Comparison of ENCODE assay signal across 24 mouse cellular contexts in genomic region chr15:56294910-56295438, GRCm38 (mm10).
DNase-seq lines count a peak whose midpoint lies in the region; ATAC-seq and TF ChIP-seq lines count a peak whose summit lies in the region.
"Had no signal": no experiment of that assay in that cellular context is flagged by ENCODE, and none has a peak within 500 bp of the region (broad histone marks: within the 10 kb centered on the region; RNA-seq: fewer than 3 reads in every experiment).

No protein-coding gene starts in this region.

- H3K4me3 ChIP-seq in limb, embryonic 11.5 days (ENCODE audit: low read depth, low read length), result no peak overlapping the region
- H3K4me3 ChIP-seq in limb, embryonic 10.5 days, result no peak overlapping the region
- H3K4me3 ChIP-seq in embryonic facial prominence, embryonic 13.5 days, result no peak overlapping the region
- no peak overlapping the region for H3K4me3 ChIP-seq in limb, embryonic 13.5 days
- H3K4me3 ChIP-seq in forebrain, postnatal 0 days (ENCODE audit: low read depth, low read length), result no peak overlapping the region
- no peak overlapping the region for H3K4me3 ChIP-seq in midbrain, embryonic 15.5 days
- H3K4me3 ChIP-seq: hindbrain, embryonic 12.5 days; left cerebral cortex, adult 2 months; liver, embryonic 13.5 days; megakaryocyte, embryonic 14.5 days; neural tube, embryonic 15.5 days had no signal

- no peak for DNase-seq in limb, embryonic 11.5 days (ENCODE audit: low spot score)
- DNase-seq in limb, embryonic 10.5 days (ENCODE audit: low spot score), result no peak
- no peak for DNase-seq in forebrain, postnatal 0 days
- DNase-seq in right cerebral cortex, postnatal 25 days, result no peak
- DNase-seq: adrenal gland, postnatal 14 days; cerebellum, adult 2 months; cerebellum, postnatal 36 days; heart, adult 11 months; kidney, adult 2 months; liver, embryonic 13.5 days; lung, adult 2 months; right cerebral cortex, adult 18-20 months; thymus, adult 18-20 months; thymus, postnatal 4 days had no signal

- H3K4me1 ChIP-seq in limb, embryonic 11.5 days (ENCODE audit: control insufficient read depth, insufficient read depth, low read length), result no peaks in the 10 kb centered on the region
- H3K4me1 ChIP-seq in limb, embryonic 10.5 days, result no peaks in the 10 kb centered on the region
- H3K4me1 ChIP-seq in embryonic facial prominence, embryonic 13.5 days, result peaks cover 12% of the 10 kb centered on the region
- peaks cover 9% of the 10 kb centered on the region; the same call in 1 of the 2 replicates for H3K4me1 ChIP-seq in limb, embryonic 13.5 days
- no peaks in the 10 kb centered on the region for H3K4me1 ChIP-seq in forebrain, postnatal 0 days (ENCODE audit: insufficient read depth)
- no peaks in the 10 kb centered on the region for H3K4me1 ChIP-seq in midbrain, embryonic 15.5 days
- H3K4me1 ChIP-seq: hindbrain, embryonic 12.5 days; liver, embryonic 13.5 days; megakaryocyte, embryonic 14.5 days; neural tube, embryonic 15.5 days had no signal

- no peaks in the 10 kb centered on the region for H3K36me3 ChIP-seq in limb, embryonic 11.5 days (ENCODE audit: control insufficient read depth, insufficient read depth, low read length)
- H3K36me3 ChIP-seq in limb, embryonic 10.5 days, result no peaks in the 10 kb centered on the region
- no peaks in the 10 kb centered on the region for H3K36me3 ChIP-seq in embryonic facial prominence, embryonic 13.5 days
- no peaks in the 10 kb centered on the region for H3K36me3 ChIP-seq in limb, embryonic 13.5 days
- no peaks in the 10 kb centered on the region for H3K36me3 ChIP-seq in forebrain, postnatal 0 days (ENCODE audit: insufficient read depth)
- H3K36me3 ChIP-seq in midbrain, embryonic 15.5 days (replicated peaks), result no peaks in the 10 kb centered on the region
- H3K36me3 ChIP-seq: hindbrain, embryonic 12.5 days; liver, embryonic 13.5 days; neural tube, embryonic 15.5 days had no signal

- 0 out of 2 replicates have a peak, but pooled peaks have one; percentile 47 for ATAC-seq in limb, embryonic 11.5 days (ENCODE audit: insufficient number of reproducible peaks, low FRiP score, low TSS enrichment, low read depth)
- peak; percentile 37; the same call in 1 of the 2 replicates for ATAC-seq in embryonic facial prominence, embryonic 13.5 days (ENCODE audit: insufficient number of reproducible peaks, insufficient read depth, low FRiP score, low TSS enrichment, low read depth)
- ATAC-seq in limb, embryonic 13.5 days (ENCODE audit: low FRiP score, low read depth), result peak; percentile 89
- ATAC-seq in forebrain, postnatal 0 days, result no peak
- no peak for ATAC-seq in midbrain, embryonic 15.5 days (replicated peaks)
- ATAC-seq: inflammation-experienced regulatory T-cells, adult 6 months had no signal

- no peak for TF ChIP-seq CTCF in forebrain, postnatal 0 days (IDR thresholded peaks at IDR 0.05; ENCODE audit: low read depth)

- no peaks in the 10 kb centered on the region for H3K9me3 ChIP-seq in limb, embryonic 11.5 days (ENCODE audit: control insufficient read depth, low read length)
- no peaks in the 10 kb centered on the region for H3K9me3 ChIP-seq in limb, embryonic 10.5 days (replicated peaks)
- no peaks in the 10 kb centered on the region for H3K9me3 ChIP-seq in embryonic facial prominence, embryonic 13.5 days
- no peaks in the 10 kb centered on the region for H3K9me3 ChIP-seq in limb, embryonic 13.5 days
- H3K9me3 ChIP-seq in forebrain, postnatal 0 days (ENCODE audit: low read length), result no peaks in the 10 kb centered on the region
- no peaks in the 10 kb centered on the region for H3K9me3 ChIP-seq in midbrain, embryonic 15.5 days
- H3K9me3 ChIP-seq: hindbrain, embryonic 12.5 days; liver, embryonic 13.5 days; megakaryocyte, embryonic 14.5 days; neural tube, embryonic 15.5 days had no signal

- WGBS in limb, embryonic 11.5 days, result 41% methylated on average over 3 of the region's 3 CpGs
- 63% methylated on average over 3 of the region's 3 CpGs for WGBS in limb, embryonic 10.5 days
- WGBS in embryonic facial prominence, embryonic 13.5 days, result 29% methylated on average over 3 of the region's 3 CpGs
- WGBS in limb, embryonic 13.5 days, result 36% methylated on average over 3 of the region's 3 CpGs
- WGBS in forebrain, postnatal 0 days, result 84% methylated on average over 3 of the region's 3 CpGs
- WGBS in midbrain, embryonic 15.5 days, result 87% methylated on average over 3 of the region's 3 CpGs

- H3K27ac ChIP-seq in limb, embryonic 11.5 days (replicated peaks; ENCODE audit: low read depth, low read length), result no peak overlapping the region
- H3K27ac ChIP-seq in limb, embryonic 10.5 days, result no peak overlapping the region
- H3K27ac ChIP-seq in embryonic facial prominence, embryonic 13.5 days, result peak overlapping the region; percentile 48; the same call in 1 of the 2 replicates
- H3K27ac ChIP-seq in limb, embryonic 13.5 days, result no peak overlapping the region
- H3K27ac ChIP-seq in forebrain, postnatal 0 days (ENCODE audit: low read depth, low read length), result no peak overlapping the region
- H3K27ac ChIP-seq in midbrain, embryonic 15.5 days, result no peak overlapping the region
- H3K27ac ChIP-seq: hindbrain, embryonic 12.5 days; kidney, postnatal 0 days; left cerebral cortex, adult 2 months; liver, embryonic 13.5 days; neural tube, embryonic 15.5 days had no signal

- no peaks in the 10 kb centered on the region for H3K27me3 ChIP-seq in limb, embryonic 11.5 days (ENCODE audit: control insufficient read depth, insufficient read depth, low read length)
- H3K27me3 ChIP-seq in limb, embryonic 10.5 days (ENCODE audit: low read depth, poor library complexity, severe bottlenecking), result no peaks in the 10 kb centered on the region
- H3K27me3 ChIP-seq in embryonic facial prominence, embryonic 13.5 days, result no peaks in the 10 kb centered on the region
- no peaks in the 10 kb centered on the region for H3K27me3 ChIP-seq in limb, embryonic 13.5 days
- no peaks in the 10 kb centered on the region for H3K27me3 ChIP-seq in forebrain, postnatal 0 days (ENCODE audit: insufficient read depth, low read length)
- H3K27me3 ChIP-seq in midbrain, embryonic 15.5 days (replicated peaks), result no peaks in the 10 kb centered on the region
- H3K27me3 ChIP-seq: hindbrain, embryonic 12.5 days; liver, embryonic 13.5 days; megakaryocyte, embryonic 14.5 days; neural tube, embryonic 15.5 days had no signal

- no peak overlapping the region for H3K4me2 ChIP-seq in limb, embryonic 11.5 days (ENCODE audit: low read depth, severe bottlenecking)
- H3K4me2 ChIP-seq in embryonic facial prominence, embryonic 13.5 days, result no peak overlapping the region
- H3K4me2 ChIP-seq in limb, embryonic 13.5 days (replicated peaks), result no peak overlapping the region
- no peak overlapping the region for H3K4me2 ChIP-seq in forebrain, postnatal 0 days (ENCODE audit: low read depth)
- no peak overlapping the region for H3K4me2 ChIP-seq in midbrain, embryonic 15.5 days
- H3K4me2 ChIP-seq: heart, embryonic 11.5 days; hindbrain, embryonic 12.5 days; liver, embryonic 13.5 days; neural tube, embryonic 15.5 days had no signal

- H3K9ac ChIP-seq in limb, embryonic 11.5 days (ENCODE audit: low read length), result no peak overlapping the region
- no peak overlapping the region for H3K9ac ChIP-seq in embryonic facial prominence, embryonic 13.5 days
- no peak overlapping the region for H3K9ac ChIP-seq in limb, embryonic 13.5 days
- H3K9ac ChIP-seq in forebrain, postnatal 0 days, result no peak overlapping the region
- no peak overlapping the region for H3K9ac ChIP-seq in midbrain, embryonic 15.5 days
- H3K9ac ChIP-seq: hindbrain, embryonic 12.5 days; liver, embryonic 13.5 days; neural tube, embryonic 15.5 days had no signal

Comparison
In these comparisons a context has a peak if more than half of its experiments do, and no peak if none do; other contexts are left out.
1. ATAC-seq: peak in limb, embryonic 11.5 days (single experiment), embryonic facial prominence, embryonic 13.5 days (single experiment) and limb, embryonic 13.5 days (single experiment); none in forebrain, postnatal 0 days (single experiment) and midbrain, embryonic 15.5 days (single experiment).